Mouse (Mus musculus) heart, postnatal 0 days (tissue): ENCODE measurements around the gene 1110008P14Rik.

Experiments used
- CTCF ChIP-seq: IDR thresholded peaks from 2 replicates; pipeline ENCODE4 v1.5.1; 2016; ENCODE audit warnings: antibody characterized with exemption, control low read depth, low read depth
- EP300 ChIP-seq: IDR thresholded peaks from 2 replicates; pipeline ENCODE4 v1.6.1; 2016; ENCODE audit warnings: antibody characterized with exemption, low read depth

DNA sequence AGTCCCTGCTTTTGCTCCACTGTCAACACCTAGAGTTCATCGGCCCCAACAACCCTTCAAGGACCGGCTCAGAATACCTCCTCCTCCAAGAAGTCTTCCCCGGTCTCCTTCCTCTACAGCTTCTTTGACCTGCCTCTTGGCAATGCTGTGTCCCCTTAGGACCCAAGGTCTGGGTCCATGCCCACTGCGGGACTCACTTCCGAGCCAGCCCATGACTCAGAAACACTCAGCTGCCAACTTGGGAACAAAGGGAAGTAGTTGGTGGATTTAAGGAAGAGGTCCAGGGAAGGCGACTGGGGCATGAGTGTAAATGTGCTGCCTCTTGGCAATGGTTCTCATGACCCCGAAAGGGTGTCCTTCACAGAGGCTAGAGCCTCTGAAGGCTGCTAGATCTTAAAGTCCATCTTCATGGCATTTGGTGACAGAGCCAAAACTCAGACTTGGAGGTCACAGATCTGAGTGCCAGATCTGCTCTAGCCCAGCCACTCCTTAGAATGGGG, 1.7 kb downstream of the 1110008P14Rik start:
- TF ChIP-seq CTCF, result no peak
- no peak for TF ChIP-seq EP300
